Comparison of ENCODE assay signal across 8 mouse cellular contexts in the genomic region with DNA sequence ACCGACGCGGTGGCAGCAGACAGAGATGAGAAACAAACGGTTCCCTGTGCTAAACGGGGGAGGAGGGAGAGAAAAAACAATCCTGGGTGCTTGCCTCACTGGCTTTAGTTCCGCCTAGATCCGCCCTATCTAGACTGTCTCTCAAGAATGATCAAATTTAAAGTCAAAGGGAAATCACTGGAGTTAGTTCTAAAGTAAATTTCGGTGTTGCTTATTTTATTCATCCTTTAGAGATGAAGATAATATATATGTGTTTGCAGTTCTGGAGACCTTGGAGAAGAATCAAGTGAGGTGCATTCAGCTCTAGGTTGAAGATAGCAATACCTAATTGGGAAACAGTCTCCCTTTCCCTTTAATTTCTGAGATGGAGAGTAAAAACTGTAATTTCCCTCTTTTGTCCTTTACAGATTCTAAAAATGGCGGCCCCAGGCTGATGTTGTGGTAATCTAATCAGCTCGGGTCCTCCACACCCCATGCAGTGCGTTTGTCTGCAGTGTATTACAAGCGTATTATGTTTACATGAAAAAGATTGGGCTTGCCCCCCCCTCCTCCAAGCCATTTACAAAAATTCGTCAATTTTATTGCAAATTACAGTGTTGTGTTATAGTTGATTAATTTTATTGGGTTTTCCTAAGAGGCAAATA. TPM values are rescaled to one million over a fixed set of nuclear protein-coding genes. Genes with fewer than 3 reads are reported as not detected.
DNase-seq lines count a peak whose midpoint lies in the region; ATAC-seq and TF ChIP-seq lines count a peak whose summit lies in the region.

No protein-coding gene starts in this region.

- no peaks in the 10 kb centered on the region for H3K36me3 ChIP-seq in heart, embryonic 13.5 days
- H3K36me3 ChIP-seq in MEL (ENCODE audit: control insufficient read depth in 1 of 2, insufficient read depth in 2 of 2, low read length in 2 of 2), result peaks cover 2 to 35% of the 10 kb centered on the region in 2 experiments; a peak in 3 of 4 replicates
- no peaks in the 10 kb centered on the region for H3K36me3 ChIP-seq in embryonic facial prominence, embryonic 12.5 days
- H3K36me3 ChIP-seq in limb, embryonic 11.5 days (ENCODE audit: control insufficient read depth, insufficient read depth, low read length), result no peaks in the 10 kb centered on the region

- no peaks in the 10 kb centered on the region for H3K9me3 ChIP-seq in heart, embryonic 13.5 days
- H3K9me3 ChIP-seq in MEL (replicated peaks; ENCODE audit: insufficient read depth, low read length), result no peaks in the 10 kb centered on the region
- H3K9me3 ChIP-seq in embryonic facial prominence, embryonic 12.5 days, result no peaks in the 10 kb centered on the region
- no peaks in the 10 kb centered on the region for H3K9me3 ChIP-seq in limb, embryonic 11.5 days (ENCODE audit: control insufficient read depth, low read length)

- intact Hi-C loops in heart, postnatal 25 days (cut with DNase I), result no loop called here

- peak overlapping the region; percentile 100 for H3K4me3 ChIP-seq in heart, embryonic 13.5 days
- peak overlapping the region; percentile 70 to 87 for H3K4me3 ChIP-seq in MEL (ENCODE audit: control insufficient read depth in 1 of 2, insufficient read depth in 1 of 2, low read depth in 2 of 2, low read length in 2 of 2)
- H3K4me3 ChIP-seq in embryonic facial prominence, embryonic 12.5 days, result peak overlapping the region; percentile 66
- peak overlapping the region; percentile 94 for H3K4me3 ChIP-seq in limb, embryonic 11.5 days (ENCODE audit: low read depth, low read length)

- no peak for DNase-seq in heart, postnatal 25 days (ENCODE audit: low spot score)
- DNase-seq in MEL (ENCODE audit: low read depth, low spot score), result peak; percentile 86
- peak; percentile 48 for DNase-seq in limb, embryonic 11.5 days (ENCODE audit: low spot score)
- DNase-seq in naive thymus-derived CD4-positive, alpha-beta T cell, adult 2 months (ENCODE audit: low read depth), result peak; percentile 58
- no peak for DNase-seq in Muller cell, postnatal 12 days (ENCODE audit: inconsistent ontology term)

- peak overlapping the region; percentile 100 for H3K27ac ChIP-seq in heart, embryonic 13.5 days (replicated peaks)
- H3K27ac ChIP-seq in MEL (ENCODE audit: control insufficient read depth, low read depth, low read length), result peak overlapping the region; percentile 98
- H3K27ac ChIP-seq in embryonic facial prominence, embryonic 12.5 days, result peak overlapping the region; percentile 100
- H3K27ac ChIP-seq in limb, embryonic 11.5 days (replicated peaks; ENCODE audit: low read depth, low read length), result peak overlapping the region; percentile 98

- WGBS in heart, embryonic 13.5 days, result under 1% methylated on average over 13 of the region's 13 CpGs
- WGBS in embryonic facial prominence, embryonic 12.5 days, result under 1% methylated on average over 13 of the region's 13 CpGs
- under 1% methylated on average over 13 of the region's 13 CpGs for whole genome bisulfite sequencing in limb, embryonic 11.5 days

- H3K4me1 ChIP-seq in heart, embryonic 13.5 days, result peaks cover 32% of the 10 kb centered on the region
- H3K4me1 ChIP-seq in MEL (ENCODE audit: control insufficient read depth in 1 of 2, insufficient read depth in 2 of 2, low read length in 2 of 2), result peaks cover 6 to 26% of the 10 kb centered on the region in 2 experiments
- H3K4me1 ChIP-seq in embryonic facial prominence, embryonic 12.5 days, result peaks cover 9% of the 10 kb centered on the region
- H3K4me1 ChIP-seq in limb, embryonic 11.5 days (ENCODE audit: control insufficient read depth, insufficient read depth, low read length), result peaks cover 3% of the 10 kb centered on the region; the same call in 1 of the 2 replicates

- no peaks in the 10 kb centered on the region for H3K27me3 ChIP-seq in heart, embryonic 13.5 days (replicated peaks)
- H3K27me3 ChIP-seq in MEL (ENCODE audit: control insufficient read depth in 1 of 2, insufficient read depth in 2 of 2, low read length in 2 of 2), result no peaks in the 10 kb centered on the region
- no peaks in the 10 kb centered on the region for H3K27me3 ChIP-seq in embryonic facial prominence, embryonic 12.5 days
- H3K27me3 ChIP-seq in limb, embryonic 11.5 days (ENCODE audit: control insufficient read depth, insufficient read depth, low read length), result no peaks in the 10 kb centered on the region

- ATAC-seq in heart, embryonic 13.5 days (ENCODE audit: extremely low read depth, insufficient number of reproducible peaks, low FRiP score, low TSS enrichment), result no peak
- ATAC-seq in embryonic facial prominence, embryonic 12.5 days (ENCODE audit: insufficient number of reproducible peaks, insufficient read depth, low FRiP score, low TSS enrichment), result no peak
- no peak for ATAC-seq in limb, embryonic 11.5 days (ENCODE audit: insufficient number of reproducible peaks, low FRiP score, low TSS enrichment, low read depth)
- no peak for ATAC-seq in activated CD4-positive, CD25-positive, alpha-beta regulatory T cell, adult 4 months

- TF ChIP-seq RAD21 in MEL (IDR thresholded peaks at IDR 0.05; ENCODE audit: low read depth, low read length), result no peak

- peaks cover 65% of the 10 kb centered on the region for H3K79me2 ChIP-seq in MEL (ENCODE audit: control insufficient read depth, insufficient read depth, low read length, poor library complexity)

- TF ChIP-seq CTCF in MEL (IDR thresholded peaks at IDR 0.05 in 2 of 3, conservative IDR thresholded peaks at IDR 0.05 in 1 of 3; ENCODE audit: control insufficient read depth in 1 of 3, insufficient read depth in 1 of 3, low read depth in 2 of 3, low read length in 3 of 3, poor library complexity in 1 of 3, severe bottlenecking in 1 of 3), result no peak

- no peak for TF ChIP-seq POLR2A in MEL (IDR thresholded peaks at IDR 0.05; ENCODE audit: control insufficient read depth in 1 of 2, insufficient read depth in 1 of 2, low read depth in 1 of 2, low read length in 2 of 2, poor library complexity in 1 of 2)

- H3K4me2 ChIP-seq in heart, embryonic 13.5 days, result peak overlapping the region; percentile 87
- H3K4me2 ChIP-seq in embryonic facial prominence, embryonic 12.5 days (replicated peaks), result peak overlapping the region; percentile 81
- H3K4me2 ChIP-seq in limb, embryonic 11.5 days (ENCODE audit: low read depth, severe bottlenecking), result peak overlapping the region; percentile 56

- peak overlapping the region; percentile 100 for H3K9ac ChIP-seq in heart, embryonic 13.5 days
- H3K9ac ChIP-seq in MEL (ENCODE audit: control insufficient read depth, low read depth, low read length, poor library complexity, severe bottlenecking), result peak overlapping the region; percentile 95
- H3K9ac ChIP-seq in embryonic facial prominence, embryonic 12.5 days, result peak overlapping the region; percentile 98
- peak overlapping the region; percentile 98 for H3K9ac ChIP-seq in limb, embryonic 11.5 days (ENCODE audit: low read length)

- TF ChIP-seq EP300 in MEL (IDR thresholded peaks at IDR 0.05; ENCODE audit: low read depth in 1 of 2, low read length in 2 of 2), result peak in 1 of 2 experiments; percentile 52; a peak in 2 of 4 replicates

TF ChIP-seq in MEL, 35 proteins besides CTCF, POLR2A, EP300 and RAD21 (continues in another document):
- no peak for TF ChIP-seq MEF2A (IDR thresholded peaks at IDR 0.05; ENCODE audit: extremely low read depth, insufficient replicate concordance, low read depth, low read length, poor library complexity, severe bottlenecking)
- TF ChIP-seq NELFE (IDR thresholded peaks at IDR 0.05; ENCODE audit: low read depth, low read length), result peak; percentile 13; the same call in 1 of the 2 replicates
- peak; percentile 32 for TF ChIP-seq TBP (IDR thresholded peaks at IDR 0.05; ENCODE audit: low read depth, low read length)
- TF ChIP-seq GATA1 (IDR thresholded peaks at IDR 0.05; ENCODE audit: low read depth, low read length), result peak; percentile 62
- no peak for TF ChIP-seq POLR2AphosphoS2 (IDR thresholded peaks at IDR 0.05; ENCODE audit: low read length)
- 0 out of 2 replicates have a peak, but pooled peaks have one; percentile 47 for TF ChIP-seq UBTF (IDR thresholded peaks at IDR 0.05; ENCODE audit: borderline replicate concordance, insufficient read depth, low read depth, low read length)
- TF ChIP-seq JUND (IDR thresholded peaks at IDR 0.05; ENCODE audit: low read depth, low read length), result no peak
- TF ChIP-seq HCFC1 (IDR thresholded peaks at IDR 0.05; ENCODE audit: low read depth, low read length), result peak; percentile 48
- no peak for TF ChIP-seq CHD2 (IDR thresholded peaks at IDR 0.05; ENCODE audit: low read length)
- no peak for TF ChIP-seq BHLHE40 (IDR thresholded peaks at IDR 0.05; ENCODE audit: borderline replicate concordance, low read depth, low read length)
- peak; percentile 63; the same call in 1 of the 2 replicates for TF ChIP-seq ETS1 (IDR thresholded peaks at IDR 0.05; ENCODE audit: low read depth, low read length)
- no peak for TF ChIP-seq POLR2AphosphoS5 (IDR thresholded peaks at IDR 0.05; ENCODE audit: borderline replicate concordance, low read depth, low read length)
- TF ChIP-seq RCOR1 (IDR thresholded peaks at IDR 0.05; ENCODE audit: low read depth, low read length), result 0 out of 2 replicates have a peak, but pooled peaks have one; percentile 14
- no peak for TF ChIP-seq ZC3H11A (IDR thresholded peaks at IDR 0.05; ENCODE audit: low read depth, low read length)
- TF ChIP-seq TCF12 (IDR thresholded peaks at IDR 0.05; ENCODE audit: low read depth, low read length), result peak; percentile 47
- no peak for TF ChIP-seq TAL1 (IDR thresholded peaks at IDR 0.05; ENCODE audit: low read length)
- peak; percentile 58; the same call in 1 of the 2 replicates for TF ChIP-seq MAZ (IDR thresholded peaks at IDR 0.05; ENCODE audit: low read depth, low read length)
- no peak for TF ChIP-seq MYB (IDR thresholded peaks at IDR 0.05; ENCODE audit: low read depth, low read length)
- no peak for TF ChIP-seq ZKSCAN1 (IDR thresholded peaks at IDR 0.05; ENCODE audit: low read depth, low read length)
- 0 out of 2 replicates have a peak, but pooled peaks have one; percentile 57 for TF ChIP-seq CHD1 (IDR thresholded peaks at IDR 0.05; ENCODE audit: low read depth, low read length)
- no peak for TF ChIP-seq MAFK (IDR thresholded peaks at IDR 0.05; ENCODE audit: borderline replicate concordance, low read depth, low read length)

RNA-seq across cellular contexts. Expression of a gene that starts 1.4 kb away (rescaled TPM):
- polyA plus RNA-seq in heart, embryonic 13.5 days (2015; fragmentation: Nextera tagmentation; extraction: Ambion mirVana), result 61.7 and 64.4 TPM in 2 replicates
- 10 to 100 TPM; 40.0 to 52.3 TPM for total RNA-seq in heart, postnatal 25 days (2021)
- total RNA-seq in MEL (2012; rRNA removed), result 16.2 and 21.5 TPM in 2 replicates
- polyA plus RNA-seq in MEL (2012; ENCODE audit: insufficient read depth in 1 of 2, insufficient read length in 2 of 2, low read depth in 1 of 2, low replicate concordance in 2 of 2, missing spikeins in 1 of 2), result 10 to 100 TPM; 29.3 to 75.6 TPM
- polyA plus RNA-seq in embryonic facial prominence, embryonic 12.5 days (2016; fragmentation: Nextera tagmentation; extraction: Ambion mirVana), result 118 and 120 TPM in 2 replicates
- polyA plus RNA-seq in limb, embryonic 11.5 days (2014; fragmentation: Nextera tagmentation; extraction: Ambion mirVana), result 87.4 and 90.6 TPM in 2 replicates
- polyA plus RNA-seq in activated CD4-positive, CD25-positive, alpha-beta regulatory T cell, adult 4 months (2017; shearing (Covaris generic)), result 100 to 1,000 TPM; 171 to 206 TPM

Comparison
In these comparisons a context has a peak if more than half of its experiments do, and no peak if none do; other contexts are left out.
1. DNase-seq: peak in MEL (single experiment), limb, embryonic 11.5 days (single experiment) and naive thymus-derived CD4-positive, alpha-beta T cell, adult 2 months (single experiment); none in heart, postnatal 25 days (single experiment) and Muller cell, postnatal 12 days (single experiment).
2. Peak in every context shown above with its lines, with median percentiles within 50 percentile points of each other: H3K27ac ChIP-seq, H3K4me2 ChIP-seq, H3K4me3 ChIP-seq and H3K9ac ChIP-seq.